Mouse (Mus musculus) hindbrain, embryonic 10.5 days (tissue): Measurements from ENCODE around the gene Map2k6. TPM values are rescaled to one million over a fixed set of nuclear protein-coding genes. Genes with fewer than 3 reads are reported as not detected.

Experiments used
- DNase-seq: peaks from one replicate; pipeline ENCODE4 v3.0.0-alpha.2; 2017; ENCODE audit warnings: low spot score
- H3K27ac ChIP-seq: fragments of 300-500 bp; sonication (generic); 2 replicates; pipeline ENCODE4 v1.5.1; 2016; ENCODE audit warnings: mild to moderate bottlenecking, moderate library complexity
- H3K27me3 ChIP-seq: fragments of 300-500 bp; sonication (generic); 2 replicates; pipeline ENCODE4 v1.6.1; 2016; ENCODE audit warnings: mild to moderate bottlenecking; ENCODE audit not compliant: poor library complexity, insufficient read depth, severe bottlenecking
- H3K36me3 ChIP-seq: fragments of 300-500 bp; sonication (generic); 2 replicates; pipeline ENCODE4 v1.6.1; 2016; ENCODE audit warnings: mild to moderate bottlenecking, moderate library complexity
- H3K4me1 ChIP-seq: fragments of 300-500 bp; sonication (generic); replicated peaks from 2 replicates; pipeline ENCODE4 v1.6.1; 2016; ENCODE audit warnings: mild to moderate bottlenecking
- H3K4me3 ChIP-seq: fragments of 300-500 bp; sonication (generic); 2 replicates; pipeline ENCODE4 v1.5.1; 2016; ENCODE audit warnings: mild to moderate bottlenecking, moderate library complexity
- H3K9me3 ChIP-seq: fragments of 300-500 bp; sonication (generic); 2 replicates; pipeline ENCODE4 v1.6.1; 2016; ENCODE audit warnings: mild to moderate bottlenecking, moderate library complexity
- WGBS: fragments of 180-500 bp; shearing (Covaris S2); methylation state at CpG from one replicate; pipeline ENCODE4 v1.1.7; 2016; 5-methylcytosine and 5-hydroxymethylcytosine counted together
- polyA plus RNA-seq: library from polyadenylated mRNA; unstranded; fragments of >200 nt; fragmentation: Nextera tagmentation; extraction: Ambion mirVana; gene quantifications from 2 replicates; pipeline ENCODE4 v1.2.1, GENCODE M21; 2016

Map2k6 gene
- polyA plus RNA-seq, 1 experiment from 2014 or later: 30.5 TPM

DNA sequence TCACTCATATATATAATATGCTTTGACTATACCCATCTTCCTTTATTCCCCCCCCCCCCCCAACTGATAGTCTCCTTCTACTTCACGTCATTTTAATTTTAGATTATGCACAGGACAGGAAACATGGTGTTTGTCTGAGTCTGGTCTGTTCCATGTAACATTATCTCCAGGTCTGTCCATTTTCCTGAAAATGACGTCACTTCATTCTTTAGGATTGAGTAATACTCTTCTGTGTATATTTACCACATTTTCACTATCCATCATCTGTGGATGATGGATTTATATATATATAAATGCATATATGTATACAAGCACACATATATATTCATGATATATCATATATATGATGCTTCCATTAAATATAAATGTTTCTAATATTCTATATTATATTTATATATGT lies 70.1 kb downstream of the Map2k6 start:
- 90% methylated on average over 2 of the region's 2 CpGs for WGBS
- no peaks in the 10 kb centered on the region for H3K36me3 ChIP-seq
- H3K9me3 ChIP-seq: no peaks in the 10 kb centered on the region
- no peaks in the 10 kb centered on the region; the same call in 1 of the 2 replicates for H3K4me1 ChIP-seq
- no peak overlapping the region for H3K4me3 ChIP-seq
- H3K27ac ChIP-seq: no peak overlapping the region
- no peak for DNase-seq
- H3K27me3 ChIP-seq: no peaks in the 10 kb centered on the region

DNA sequence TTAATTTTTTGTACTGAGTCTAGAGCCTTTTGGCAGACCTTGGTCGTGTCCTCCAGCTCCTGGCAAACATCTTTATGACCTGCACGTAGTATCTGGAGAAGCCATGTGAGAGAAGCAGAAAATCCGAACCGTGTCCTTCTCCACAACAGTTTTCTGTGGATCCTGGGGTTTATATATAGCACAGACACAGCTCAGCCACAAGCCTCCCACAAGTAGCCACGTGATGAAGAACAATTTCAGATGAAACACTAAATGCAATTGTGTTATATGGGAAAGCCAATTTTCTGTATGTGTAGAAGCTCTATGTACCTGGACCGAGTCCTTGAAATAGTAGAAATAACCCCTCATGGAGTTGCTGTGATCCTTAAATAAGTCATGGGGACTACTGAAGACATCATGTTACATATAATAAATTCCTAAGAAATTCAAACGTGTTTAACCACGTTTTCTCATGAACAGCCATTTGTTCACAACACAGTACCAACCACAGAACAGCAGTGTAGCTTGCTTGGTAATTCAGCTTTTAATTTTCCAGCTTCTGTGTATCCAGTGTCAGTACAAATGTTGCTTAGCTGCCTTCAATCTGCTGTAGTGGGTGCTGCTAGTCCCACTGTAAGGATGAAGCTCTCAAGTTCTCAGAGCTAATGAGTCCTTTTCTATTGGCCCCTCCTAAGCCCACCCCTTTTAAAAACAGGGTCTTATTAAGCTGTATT lies 71.8 kb downstream of the Map2k6 start:
- no peak overlapping the region for H3K27ac ChIP-seq
- H3K4me3 ChIP-seq: no peak overlapping the region
- no peaks in the 10 kb centered on the region for H3K36me3 ChIP-seq
- no peaks in the 10 kb centered on the region for H3K9me3 ChIP-seq
- WGBS: 87% methylated on average over 8 of the region's 8 CpGs
- H3K27me3 ChIP-seq: peaks cover 5% of the 10 kb centered on the region; the same call in 1 of the 2 replicates
- no peak for DNase-seq
- H3K4me1 ChIP-seq: no peaks in the 10 kb centered on the region

GRCm38 (mm10) chr11:110471362-110471761 lies 72.4 kb downstream of the Map2k6 start:
- no peaks in the 10 kb centered on the region for H3K36me3 ChIP-seq
- no peaks in the 10 kb centered on the region for H3K9me3 ChIP-seq
- 83% methylated on average over 2 of the region's 2 CpGs for WGBS

DNA sequence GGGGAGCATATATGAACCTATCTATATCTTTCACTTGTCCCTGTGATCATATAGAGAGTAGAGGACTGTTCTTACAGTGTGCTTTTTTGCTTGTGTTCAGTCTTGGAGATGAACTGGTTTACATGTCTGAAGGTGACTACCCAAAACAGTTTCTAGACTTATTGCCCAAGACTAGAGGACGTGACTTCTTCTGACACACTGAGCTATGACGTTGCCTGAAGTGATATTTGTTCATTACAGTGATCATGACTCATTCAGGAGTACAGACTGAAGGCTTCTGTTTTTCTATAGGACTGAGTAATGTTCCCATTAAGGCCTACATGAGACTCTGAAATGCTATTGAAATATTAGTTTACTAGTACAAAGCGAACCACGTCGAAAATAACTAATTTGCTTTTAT lies 73.2 kb downstream of the Map2k6 start:
- H3K36me3 ChIP-seq: no peaks in the 10 kb centered on the region

More at GRCm38 (mm10) chr11:110471362-110471761, 72.4 kb downstream of the Map2k6 start:
- peaks cover 10% of the 10 kb centered on the region for H3K27me3 ChIP-seq
- H3K4me1 ChIP-seq: peaks cover under 1% of the 10 kb centered on the region; the same call in 1 of the 2 replicates
- no peak for DNase-seq
- H3K4me3 ChIP-seq: no peak overlapping the region
- no peak overlapping the region for H3K27ac ChIP-seq

GRCm38 (mm10) chr11:110473495-110473894 lies 74.6 kb downstream of the Map2k6 start:
- no peaks in the 10 kb centered on the region for H3K36me3 ChIP-seq
- no peak overlapping the region for H3K4me3 ChIP-seq
- no peak overlapping the region for H3K27ac ChIP-seq
- H3K9me3 ChIP-seq: no peaks in the 10 kb centered on the region
- peaks cover 30% of the 10 kb centered on the region for H3K27me3 ChIP-seq
- H3K4me1 ChIP-seq: peaks cover 22% of the 10 kb centered on the region
- 94% methylated on average over 16 of the region's 16 CpGs for WGBS
- DNase-seq: no peak

More for the DNA sequence above, 73.2 kb downstream of the Map2k6 start:
- H3K27ac ChIP-seq: no peak overlapping the region
- no peaks in the 10 kb centered on the region for H3K9me3 ChIP-seq
- no peak overlapping the region for H3K4me3 ChIP-seq
- 93% methylated on average over 5 of the region's 5 CpGs for WGBS
- no peak for DNase-seq
- peaks cover 8% of the 10 kb centered on the region for H3K4me1 ChIP-seq
- H3K27me3 ChIP-seq: peaks cover 17% of the 10 kb centered on the region

- DNase-seq: no peak
- H3K4me3 ChIP-seq: no peak overlapping the region
- WGBS: 57% methylated on average over 5 of the region's 5 CpGs
- no peaks in the 10 kb centered on the region for H3K36me3 ChIP-seq
- H3K27me3 ChIP-seq: peaks cover 48% of the 10 kb centered on the region
- H3K9me3 ChIP-seq: no peaks in the 10 kb centered on the region
- no peak overlapping the region for H3K27ac ChIP-seq
- H3K4me1 ChIP-seq: peaks cover 51% of the 10 kb centered on the region
These were observed 77.6 kb downstream of the Map2k6 start for GRCm38 (mm10) chr11:110476361-110477151.

DNA sequence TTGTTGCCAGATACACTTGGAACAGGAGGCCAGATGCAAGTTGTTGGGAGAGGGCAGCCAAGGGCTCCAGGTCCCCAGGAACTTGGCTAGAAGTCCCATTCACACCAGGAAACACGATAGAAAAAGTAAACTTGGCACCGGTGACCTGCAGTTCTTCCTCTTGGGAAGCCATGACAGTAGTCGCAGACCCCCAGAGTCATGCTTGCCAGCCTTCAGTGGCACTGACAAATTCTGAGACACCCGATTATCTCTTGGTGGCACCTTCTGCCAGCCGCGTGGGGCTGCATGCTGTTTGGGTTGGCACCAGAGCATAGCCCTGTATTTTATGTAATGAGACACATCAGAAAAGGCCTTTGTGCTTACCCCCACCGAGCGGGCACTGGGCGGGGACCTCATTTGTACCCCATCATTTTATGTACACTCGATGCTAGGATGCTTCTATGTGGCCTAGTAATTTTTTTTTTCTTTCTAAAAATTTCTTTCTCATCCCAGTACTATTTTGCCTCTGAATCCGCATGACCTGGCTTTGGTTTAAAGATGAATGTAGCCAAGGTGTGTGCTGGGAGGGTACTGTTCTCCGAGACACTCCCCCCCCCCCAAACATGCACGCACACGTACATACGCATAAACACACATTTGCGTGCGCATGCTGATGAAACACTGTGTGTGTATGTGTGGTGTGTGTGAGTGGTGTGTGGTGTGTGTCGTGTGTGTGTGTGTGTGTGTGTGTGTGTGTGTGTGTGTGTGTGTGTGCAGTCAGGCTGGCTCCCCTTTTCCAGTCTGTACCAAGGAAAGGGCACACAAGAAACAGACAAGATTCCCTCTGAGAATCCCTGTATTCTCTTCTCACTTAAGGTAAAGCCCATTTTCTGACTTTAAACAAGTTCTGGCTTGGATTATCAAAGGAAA lies 79.3 kb downstream of the Map2k6 start:
- WGBS: 44% methylated on average over 18 of the region's 18 CpGs
- Histone ChIP-seq H3K4me3 (peak overlapping the region; percentile 20; the same call in 1 of the 2 replicates), H3K27me3 (peaks cover 64% of the 10 kb centered on the region), H3K4me1 (peaks cover 53% of the 10 kb centered on the region), H3K36me3 (no peaks in the 10 kb centered on the region), H3K9me3 (no peaks in the 10 kb centered on the region), H3K27ac (no peak overlapping the region)
- no peak for DNase-seq

- H3K4me3 ChIP-seq: peak overlapping the region; percentile 29
- no peaks in the 10 kb centered on the region for H3K36me3 ChIP-seq
- no peaks in the 10 kb centered on the region for H3K9me3 ChIP-seq
- 0% methylated on average over 5 of the region's 6 CpGs for WGBS
- peak overlapping the region; percentile 13; the same call in 1 of the 2 replicates for H3K27ac ChIP-seq
- H3K27me3 ChIP-seq: peaks cover 64% of the 10 kb centered on the region
- peaks cover 53% of the 10 kb centered on the region for H3K4me1 ChIP-seq
- peak; percentile 75 for DNase-seq
These were observed 80.1 kb downstream of the Map2k6 start for GRCm38 (mm10) chr11:110478978-110479384.

DNA sequence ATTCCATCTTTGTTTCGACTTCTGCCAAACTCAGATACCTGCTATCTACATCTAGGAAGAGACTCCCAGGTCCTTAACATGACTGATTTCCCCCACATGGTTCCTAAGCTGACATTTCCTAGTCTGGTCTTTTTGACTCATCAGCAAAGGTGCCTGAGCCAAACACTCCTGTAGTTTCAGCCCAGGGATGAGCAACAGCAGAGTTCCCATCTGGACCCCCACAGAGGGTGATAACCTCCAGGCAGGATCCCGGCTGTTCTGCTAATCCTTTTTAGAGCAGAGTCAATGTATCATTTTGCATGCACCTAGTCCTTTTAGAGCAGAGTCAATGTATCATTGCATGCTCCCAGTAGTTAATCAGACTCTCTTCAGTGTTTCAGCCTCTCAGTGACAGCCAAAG lies 82.5 kb downstream of the Map2k6 start:
- H3K27me3 ChIP-seq: peaks cover 54% of the 10 kb centered on the region
- no peak overlapping the region for H3K4me3 ChIP-seq
- no peak for DNase-seq
- H3K4me1 ChIP-seq: peaks cover 52% of the 10 kb centered on the region
- H3K36me3 ChIP-seq: no peaks in the 10 kb centered on the region; the same call in 1 of the 2 replicates
- WGBS: 48% methylated on average over 2 of the region's 2 CpGs
- no peaks in the 10 kb centered on the region for H3K9me3 ChIP-seq
- H3K27ac ChIP-seq: no peak overlapping the region

DNA sequence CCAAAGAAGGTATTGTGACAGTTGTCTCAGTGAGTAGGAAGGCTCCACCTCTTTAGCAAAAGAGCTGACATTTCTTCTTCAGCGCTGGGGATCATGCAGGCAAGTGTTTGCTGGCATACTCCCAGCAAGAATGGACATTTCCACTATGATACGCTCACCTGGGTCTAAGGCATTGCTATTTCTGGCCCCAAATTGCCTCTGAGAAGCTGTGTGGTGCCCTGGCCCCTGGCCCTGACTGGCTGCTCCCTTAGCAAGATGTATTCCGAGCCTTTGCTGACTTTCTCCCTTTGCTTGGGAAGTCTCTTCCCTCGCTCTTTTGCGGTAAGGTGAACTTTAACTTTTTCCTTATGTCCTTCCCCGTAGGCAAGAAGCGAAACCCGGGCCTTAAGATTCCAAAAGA lies 83.3 kb downstream of the Map2k6 start:
- H3K4me1 ChIP-seq: peaks cover 44% of the 10 kb centered on the region
- peaks cover 46% of the 10 kb centered on the region for H3K27me3 ChIP-seq
- 88% methylated on average over 8 of the region's 8 CpGs for WGBS

GRCm38 (mm10) chr11:110482649-110483048 lies 83.7 kb downstream of the Map2k6 start:
- no peak for DNase-seq
- no peak overlapping the region for H3K27ac ChIP-seq
- no peak overlapping the region for H3K4me3 ChIP-seq
- H3K4me1 ChIP-seq: peaks cover 39% of the 10 kb centered on the region
- peaks cover 41% of the 10 kb centered on the region for H3K27me3 ChIP-seq
- H3K36me3 ChIP-seq: peaks cover 12% of the 10 kb centered on the region
- WGBS: 84% methylated on average over 4 of the region's 4 CpGs
- H3K9me3 ChIP-seq: 0 out of 2 replicates have a peak, but pooled peaks cover 5% of the 10 kb centered on the region

More for the DNA sequence above, 83.3 kb downstream of the Map2k6 start:
- 0 out of 2 replicates have a peak, but pooled peaks cover 4% of the 10 kb centered on the region for H3K9me3 ChIP-seq
- no peak overlapping the region for H3K4me3 ChIP-seq
- peaks cover 8% of the 10 kb centered on the region for H3K36me3 ChIP-seq
- no peak for DNase-seq
- no peak overlapping the region for H3K27ac ChIP-seq

- 35% methylated on average over 6 of the region's 6 CpGs for WGBS
- H3K9me3 ChIP-seq: 0 out of 2 replicates have a peak, but pooled peaks cover 5% of the 10 kb centered on the region
- peaks cover 34% of the 10 kb centered on the region for H3K4me1 ChIP-seq
- peak; percentile 48 for DNase-seq
- H3K27ac ChIP-seq: no peak overlapping the region
- peaks cover 36% of the 10 kb centered on the region for H3K27me3 ChIP-seq
- no peak overlapping the region for H3K4me3 ChIP-seq
- H3K36me3 ChIP-seq: peaks cover 17% of the 10 kb centered on the region
These were observed 84.2 kb downstream of the Map2k6 start for GRCm38 (mm10) chr11:110483165-110483564.
